Mouse (Mus musculus) midbrain, embryonic 14.5 days (tissue): ENCODE measurements at regions not wholly inside any gene's neighbourhood (a gene's known extent, or its start where the extent isn't known, plus 50 kb on each side); places are given as distances from the start of the nearest gene placed in this dataset.

ENCODE experiments used
- ATAC-seq: fragments of 200-750 bp; cut with Nextera tagmentation; 2 replicates; pipeline ENCODE4 v1.8.0; 2017; ENCODE audit warnings: moderate number of reproducible peaks, moderate library complexity; ENCODE audit not compliant: low FRiP score, low TSS enrichment
- DNase-seq: peaks from one replicate; pipeline ENCODE4 v3.0.0-alpha.2; 2015
- H3K27ac ChIP-seq: fragments of 300-500 bp; sonication (generic); replicated peaks from 2 replicates; pipeline ENCODE4 v1.5.1; 2014; ENCODE audit warnings: mild to moderate bottlenecking, low read depth, low read length, moderate library complexity
- H3K27me3 ChIP-seq: fragments of 300-500 bp; sonication (generic); 2 replicates; pipeline ENCODE4 v1.6.1; 2014; ENCODE audit warnings: low read length, control low read depth, mixed read lengths; ENCODE audit not compliant: control insufficient read depth, insufficient read depth
- H3K36me3 ChIP-seq: fragments of 300-500 bp; sonication (generic); 2 replicates; pipeline ENCODE4 v1.6.1; 2014; ENCODE audit warnings: low read length, control low read depth; ENCODE audit not compliant: control insufficient read depth, insufficient read depth
- H3K4me1 ChIP-seq: fragments of 300-500 bp; sonication (generic); 2 replicates; pipeline ENCODE4 v1.6.1; 2014; ENCODE audit warnings: mild to moderate bottlenecking, antibody characterized with exemption, low read length, control low read depth; ENCODE audit not compliant: control insufficient read depth, insufficient read depth
- H3K4me2 ChIP-seq: fragments of 300-500 bp; sonication (generic); 2 replicates; pipeline ENCODE4 v1.6.1; 2014; ENCODE audit warnings: mild to moderate bottlenecking, low read length, moderate library complexity
- H3K4me3 ChIP-seq: fragments of 300-500 bp; sonication (generic); replicated peaks from 2 replicates; pipeline ENCODE4 v1.5.1; 2014; ENCODE audit warnings: low read depth, low read length
- H3K9ac ChIP-seq: fragments of 300-500 bp; sonication (generic); replicated peaks from 2 replicates; pipeline ENCODE4 v1.6.1; 2014; ENCODE audit warnings: mild to moderate bottlenecking, low read length, moderate library complexity
- H3K9me3 ChIP-seq: fragments of 300-500 bp; sonication (generic); 2 replicates; pipeline ENCODE4 v1.6.1; 2016; ENCODE audit warnings: low read length, control low read depth, mixed read lengths; ENCODE audit not compliant: control insufficient read depth
- WGBS: fragments of 180-500 bp; shearing (Covaris S2); extraction: QIAGEN DNeasy Blood & Tissue Kit; methylation state at CpG from one replicate; pipeline ENCODE4 v1.1.7; 2014; 5-methylcytosine and 5-hydroxymethylcytosine counted together

GRCm38 (mm10) chr14:97570274-97570673 is 599.3 kb downstream of the Dach1 start:
- Histone ChIP-seq H3K9me3 (no peaks in the 10 kb centered on the region), H3K4me2 (no peak overlapping the region), H3K27ac (no peak overlapping the region), H3K36me3 (no peaks in the 10 kb centered on the region), H3K4me3 (no peak overlapping the region), H3K27me3 (no peaks in the 10 kb centered on the region), H3K4me1 (no peaks in the 10 kb centered on the region), H3K9ac (no peak overlapping the region)
- 82% methylated on average over 1 of the region's 1 CpGs for WGBS
- no peak for DNase-seq
- no peak for ATAC-seq

- H3K9ac ChIP-seq: no peak overlapping the region
- H3K4me2 ChIP-seq: no peak overlapping the region
- H3K36me3 ChIP-seq: no peaks in the 10 kb centered on the region
- H3K27ac ChIP-seq: peak overlapping the region; percentile 37; the same call in 1 of the 2 replicates
- ATAC-seq: no peak
- H3K27me3 ChIP-seq: no peaks in the 10 kb centered on the region
- H3K9me3 ChIP-seq: no peaks in the 10 kb centered on the region
- DNase-seq: peak; percentile 51
- no peak overlapping the region for H3K4me3 ChIP-seq
- no peaks in the 10 kb centered on the region for H3K4me1 ChIP-seq
- 27% methylated on average over 7 of the region's 7 CpGs for WGBS
These were observed 609.3 kb downstream of the Dach1 start for GRCm38 (mm10) chr14:97560121-97560907.

- Histone ChIP-seq H3K9me3 (no peaks in the 10 kb centered on the region), H3K36me3 (no peaks in the 10 kb centered on the region), H3K9ac (no peak overlapping the region), H3K4me3 (no peak overlapping the region), H3K4me1 (no peaks in the 10 kb centered on the region), H3K27ac (no peak overlapping the region), H3K4me2 (no peak overlapping the region), H3K27me3 (no peaks in the 10 kb centered on the region)
- 0% methylated on average over 1 of the region's 1 CpGs for WGBS
- ATAC-seq: no peak
- DNase-seq: peak; percentile 51
These were observed 610.0 kb downstream of the Dach1 start for GRCm38 (mm10) chr14:97559559-97559958.

GRCm38 (mm10) chr14:97558289-97558688 is 611.3 kb downstream of the Dach1 start:
- 90% methylated on average over 2 of the region's 2 CpGs for WGBS
- Histone ChIP-seq H3K4me3 (no peak overlapping the region), H3K9me3 (no peaks in the 10 kb centered on the region), H3K36me3 (no peaks in the 10 kb centered on the region), H3K27ac (no peak overlapping the region), H3K4me2 (no peak overlapping the region), H3K27me3 (no peaks in the 10 kb centered on the region), H3K4me1 (no peaks in the 10 kb centered on the region), H3K9ac (no peak overlapping the region)
- ATAC-seq (no peak), DNase-seq (no peak)

GRCm38 (mm10) chr14:97557888-97558287 is 611.7 kb downstream of the Dach1 start:
- H3K4me2 ChIP-seq: no peak overlapping the region
- ATAC-seq (no peak), DNase-seq (no peak)
- 94% methylated on average over 1 of the region's 1 CpGs for WGBS
- H3K4me3 ChIP-seq: no peak overlapping the region
- H3K4me1 ChIP-seq: no peaks in the 10 kb centered on the region
- no peaks in the 10 kb centered on the region for H3K36me3 ChIP-seq
- no peak overlapping the region for H3K27ac ChIP-seq
- no peaks in the 10 kb centered on the region for H3K9me3 ChIP-seq
- no peak overlapping the region for H3K9ac ChIP-seq
- no peaks in the 10 kb centered on the region for H3K27me3 ChIP-seq

- H3K9me3 ChIP-seq: no peaks in the 10 kb centered on the region
- no peaks in the 10 kb centered on the region for H3K27me3 ChIP-seq
- no peaks in the 10 kb centered on the region for H3K36me3 ChIP-seq
- no peak overlapping the region for H3K4me2 ChIP-seq
- WGBS: 79% methylated on average over 4 of the region's 4 CpGs
- H3K27ac ChIP-seq: no peak overlapping the region
- H3K4me3 ChIP-seq: no peak overlapping the region
- DNase-seq (no peak), ATAC-seq (no peak)
- H3K4me1 ChIP-seq: no peaks in the 10 kb centered on the region
- no peak overlapping the region for H3K9ac ChIP-seq
These were observed 623.3 kb downstream of the Dach1 start for GRCm38 (mm10) chr14:97546276-97546675.

- Histone ChIP-seq H3K9ac (no peak overlapping the region), H3K4me3 (no peak overlapping the region), H3K4me2 (no peak overlapping the region), H3K9me3 (no peaks in the 10 kb centered on the region), H3K4me1 (no peaks in the 10 kb centered on the region), H3K27ac (no peak overlapping the region), H3K27me3 (no peaks in the 10 kb centered on the region), H3K36me3 (no peaks in the 10 kb centered on the region)
- ATAC-seq (no peak), DNase-seq (no peak)
- 72% methylated on average over 6 of the region's 6 CpGs for WGBS
These were observed 625.3 kb downstream of the Dach1 start for GRCm38 (mm10) chr14:97544307-97544706.

- ATAC-seq: no peak
- 65% methylated on average over 5 of the region's 5 CpGs for WGBS
These were observed 632.6 kb downstream of the Dach1 start for GRCm38 (mm10) chr14:97537012-97537411.

GRCm38 (mm10) chr14:97511318-97511717 is 658.2 kb downstream of the Dach1 start:
- 14% methylated on average over 1 of the region's 1 CpGs for WGBS
- Histone ChIP-seq H3K27ac (no peak overlapping the region), H3K36me3 (no peaks in the 10 kb centered on the region), H3K4me3 (no peak overlapping the region), H3K9me3 (no peaks in the 10 kb centered on the region), H3K27me3 (no peaks in the 10 kb centered on the region), H3K4me2 (no peak overlapping the region), H3K4me1 (0 out of 2 replicates have a peak, but pooled peaks cover 3% of the 10 kb centered on the region), H3K9ac (no peak overlapping the region)
- ATAC-seq (no peak), DNase-seq (peak; percentile 28)

More at GRCm38 (mm10) chr14:97537012-97537411, 632.6 kb downstream of the Dach1 start:
- Histone ChIP-seq H3K9me3 (no peaks in the 10 kb centered on the region; the same call in 1 of the 2 replicates), H3K27me3 (no peaks in the 10 kb centered on the region), H3K4me1 (no peaks in the 10 kb centered on the region), H3K9ac (no peak overlapping the region), H3K4me3 (no peak overlapping the region), H3K27ac (no peak overlapping the region), H3K36me3 (no peaks in the 10 kb centered on the region), H3K4me2 (no peak overlapping the region)
- DNase-seq: peak; percentile 41
